Mouse (Mus musculus) B cell, adult 62 days (primary cell): ENCODE data around the gene Ovol3. TPM values are rescaled to one million over a fixed set of nuclear protein-coding genes. Genes with fewer than 3 reads are reported as not detected.

ENCODE experiments used
- total RNA-seq: library from RNA; stranded (reverse); gene quantifications from 4 replicates; pipeline ENCODE4 v1.2.4, GENCODE M21; 2023

Gene Ovol3
- not detected in 4 replicates for total RNA-seq

DNA sequence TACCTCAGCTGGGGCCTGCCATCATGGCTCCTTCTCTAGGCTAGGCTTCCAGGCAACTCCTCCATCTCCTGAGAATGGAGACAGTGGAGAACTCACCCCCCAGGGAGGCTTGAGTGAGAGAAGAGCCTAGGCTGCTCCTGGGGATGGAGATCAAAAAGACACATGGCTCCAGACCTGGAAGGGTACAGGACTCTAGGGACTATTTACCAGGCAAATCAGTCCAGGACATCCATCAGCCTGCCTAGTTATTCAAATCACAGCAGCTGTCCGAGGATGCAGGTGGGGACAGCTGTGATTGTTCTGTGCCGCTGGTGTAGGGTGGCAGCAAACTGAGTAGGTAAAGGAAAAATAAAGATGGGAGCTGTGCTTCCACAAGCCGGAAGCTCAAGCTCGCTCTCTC lies at the start of gene Ovol3:
Gene Ovol3 (minus strand): TSS at position 101 of the 400 bp plus-strand sequence.

DNA sequence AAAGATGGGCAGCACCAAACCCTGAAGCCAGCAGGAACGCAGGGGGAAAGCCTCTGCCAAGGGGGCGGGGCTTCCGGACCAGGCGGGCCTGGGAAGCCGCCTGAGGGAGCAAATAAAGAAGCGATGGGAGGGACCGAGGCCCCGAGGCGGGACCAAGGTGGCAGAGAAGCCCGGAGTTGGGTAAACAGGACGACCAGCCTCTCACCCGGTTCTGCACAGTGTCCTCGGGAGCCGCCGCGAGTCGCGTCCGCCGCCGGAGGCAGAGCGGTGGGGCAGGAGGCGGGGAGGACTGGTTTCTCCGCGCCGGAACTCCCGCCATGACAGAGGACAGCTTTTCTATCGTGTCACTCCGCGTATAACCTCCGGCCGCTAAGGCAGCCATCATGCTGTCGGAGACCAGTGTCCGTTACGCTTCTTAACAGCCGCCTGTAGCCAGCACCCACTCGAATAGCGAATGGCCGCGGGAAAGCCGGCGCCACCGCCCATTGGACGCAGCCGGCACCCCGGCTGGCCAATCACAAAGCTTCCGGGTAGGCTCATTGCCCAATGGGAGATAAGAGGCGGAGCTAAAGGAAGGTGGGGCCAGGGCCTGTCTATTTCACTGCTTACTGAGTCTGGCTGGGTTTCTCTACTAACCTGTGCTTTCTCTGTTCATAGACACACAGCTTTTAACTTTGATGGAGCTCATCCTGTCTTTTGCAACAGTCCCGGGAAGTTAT lies 44.6 kb upstream of the Ovol3 start, which contains the start of the genes Thap8 and Wdr62:
Gene Thap8 (plus strand): TSS at position 144 of the 719 bp plus-strand sequence.
Gene Wdr62 (minus strand): TSS at position 469 of the 719 bp plus-strand sequence.

DNA sequence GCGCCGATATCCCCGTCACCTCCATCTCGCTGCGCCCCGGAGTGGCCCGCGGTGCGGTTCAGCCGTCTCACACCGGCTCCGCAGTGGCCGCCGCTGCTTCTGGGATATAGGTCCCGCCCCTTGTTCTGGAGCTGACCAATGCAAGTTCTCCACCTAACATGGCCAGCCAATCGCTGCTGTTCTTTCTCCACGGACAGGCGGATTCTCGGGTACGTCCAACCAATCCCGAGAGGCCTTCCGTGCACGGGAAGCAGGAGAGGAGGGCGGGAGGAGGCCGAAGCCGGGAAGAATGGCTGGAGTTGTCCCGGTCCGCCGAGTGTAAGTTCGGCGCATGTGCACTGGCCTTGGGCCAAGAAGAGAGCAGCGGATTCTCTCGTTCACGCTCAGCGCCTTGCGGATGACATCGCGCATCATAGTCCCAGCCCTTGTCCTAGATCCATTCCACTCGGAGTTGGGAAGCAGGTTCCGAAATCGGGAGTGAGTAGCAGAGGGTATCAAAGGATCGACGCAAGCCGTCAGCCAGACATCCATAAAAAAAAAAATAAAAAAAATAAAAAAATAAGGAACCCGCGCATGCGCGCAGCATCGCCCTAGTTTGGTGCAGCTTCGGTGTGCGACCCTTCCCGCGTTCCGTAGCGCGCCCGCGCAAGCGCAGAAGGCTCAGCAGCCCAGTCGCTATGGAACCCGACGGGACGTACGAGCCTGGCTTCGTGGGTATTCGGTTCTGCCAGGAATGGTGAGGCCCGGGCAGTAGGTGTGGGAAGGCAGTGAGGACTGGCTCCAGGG lies 3.7 kb downstream of the Ovol3 start, which contains the start of the genes Polr2i and Tbcb:
Gene Polr2i (plus strand): TSS at position 280 of the 786 bp plus-strand sequence.
Gene Tbcb (minus strand): TSS at position 604 of the 786 bp plus-strand sequence.

DNA sequence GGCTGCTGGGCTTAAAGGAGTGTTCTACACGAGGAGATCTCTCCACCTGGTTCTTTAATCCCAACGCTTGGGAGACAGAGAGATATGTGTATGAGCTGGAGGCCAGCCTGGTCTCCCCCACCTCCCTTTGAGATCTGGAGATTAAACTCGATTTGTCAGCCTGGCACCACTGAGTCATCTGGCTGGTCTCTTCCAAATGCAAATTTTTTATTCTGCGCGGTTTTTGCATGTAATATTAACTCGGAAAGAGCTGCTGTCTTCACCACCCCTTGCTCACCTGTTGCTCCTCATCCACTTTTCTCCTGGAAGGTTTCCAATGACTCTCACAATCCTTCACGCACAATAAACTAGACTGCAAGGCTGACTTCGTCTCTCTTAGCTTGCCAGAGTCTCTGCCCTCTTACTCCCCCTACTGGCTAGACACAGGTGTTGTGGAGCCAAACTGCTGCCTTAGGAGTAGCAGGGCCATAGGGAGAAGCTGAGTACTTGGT lies 37.0 kb downstream of the Ovol3 start, which contains the start of gene Capns1:
Gene Capns1 (minus strand): TSS at position 331 of the 491 bp plus-strand sequence.

DNA sequence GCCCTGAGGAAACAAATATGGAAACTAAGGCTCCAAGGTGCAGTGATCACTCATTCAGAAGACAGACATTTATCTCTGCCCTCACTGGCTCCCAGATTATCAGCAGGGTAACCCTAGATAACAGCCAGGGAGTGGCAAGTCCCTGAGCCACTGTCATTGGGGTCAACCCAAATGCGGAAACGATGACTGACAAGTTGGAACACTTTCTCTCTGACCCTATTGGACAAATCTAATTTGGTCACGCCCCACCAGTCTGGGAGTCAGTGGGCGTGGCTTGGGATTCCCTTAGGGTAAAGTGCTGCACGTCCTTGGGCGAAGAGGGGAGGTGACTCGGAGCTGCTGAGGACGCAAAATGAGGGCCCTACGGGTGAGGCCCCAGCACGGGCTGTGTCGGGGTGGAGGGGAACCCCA lies 51.6 kb downstream of the Ovol3 start, which contains the start of gene Cox7a1:
Gene Cox7a1 (plus strand): TSS at position 266 of the 411 bp plus-strand sequence.

Other genes starting within 250 kb of the Ovol3 start
- gene Zfp14, start 184.3 kb downstream of the Ovol3 start, total RNA-seq, result 2.8 to 4.2 TPM (median 2.9 TPM) in 4 replicates
- gene Zfp82, start 162.8 kb downstream of the Ovol3 start, total RNA-seq, result 2.3 to 4.9 TPM (median 4.0 TPM) in 4 replicates
- gene Gm26920, start 145.3 kb downstream of the Ovol3 start, total RNA-seq, result 1.4 TPM in 1 of 4 replicates, not detected in the others
- gene Zfp566, start 145.2 kb downstream of the Ovol3 start, total RNA-seq, result 3.4 to 7.1 TPM (median 5.3 TPM) in 4 replicates
- gene Zfp260, start 140.9 kb downstream of the Ovol3 start, total RNA-seq, result 21.4 to 32.3 TPM (median 22.1 TPM) in 4 replicates
- gene Zfp382, start 113.8 kb downstream of the Ovol3 start, total RNA-seq, result 11.9 to 15.5 TPM (median 15.2 TPM) in 4 replicates
- 43.1 to 54.7 TPM (median 48.2 TPM) in 4 replicates for gene Zfp146, start 66.0 kb downstream of the Ovol3 start, total RNA-seq
- not detected in 4 replicates for gene Cox7a1, start 51.6 kb downstream of the Ovol3 start, total RNA-seq
- gene Capns1, start 36.9 kb downstream of the Ovol3 start, total RNA-seq, result 170 to 185 TPM (median 179 TPM) in 4 replicates
- 34.3 to 44.9 TPM (median 41.8 TPM) in 4 replicates for gene Polr2i, start 3.8 kb downstream of the Ovol3 start, total RNA-seq
- 30.0 to 41.9 TPM (median 35.3 TPM) in 4 replicates for gene Tbcb, start 3.5 kb downstream of the Ovol3 start, total RNA-seq
- 1.2 to 2.7 TPM (median 1.7 TPM) in 4 replicates for gene Thap8, start 44.4 kb upstream of the Ovol3 start, total RNA-seq
- 6.4 to 9.9 TPM (median 8.2 TPM) in 4 replicates for gene Wdr62, start 44.7 kb upstream of the Ovol3 start, total RNA-seq
- 1.2 TPM in 1 of 4 replicates, not detected in the others for gene Clip3, start 56.0 kb upstream of the Ovol3 start, total RNA-seq
- 67.8 to 84.6 TPM (median 78.6 TPM) in 4 replicates for gene Alkbh6, start 73.0 kb upstream of the Ovol3 start, total RNA-seq
- 3.5 to 6.6 TPM (median 5.7 TPM) in 4 replicates for gene Syne4, start 79.1 kb upstream of the Ovol3 start, total RNA-seq
- gene E130208F15Rik, start 86.0 kb upstream of the Ovol3 start, total RNA-seq, result 4.5 to 5.6 TPM (median 5.1 TPM) in 4 replicates
- 17.4 to 20.4 TPM (median 17.5 TPM) in 4 replicates for gene Sdhaf1, start 88.2 kb upstream of the Ovol3 start, total RNA-seq
- not detected in 4 replicates for gene Lrfn3, start 127.0 kb upstream of the Ovol3 start, total RNA-seq
- gene Tyrobp, start 178.0 kb upstream of the Ovol3 start, total RNA-seq, result 63.3 to 80.1 TPM (median 74.7 TPM) in 4 replicates
- 34.8 to 42.0 TPM (median 39.2 TPM) in 4 replicates for gene Hcst, start 184.1 kb upstream of the Ovol3 start, total RNA-seq
- 332 to 428 TPM (median 371 TPM) in 4 replicates for gene Nfkbid, start 186.0 kb upstream of the Ovol3 start, total RNA-seq
- gene Aplp1, start 209.8 kb upstream of the Ovol3 start, total RNA-seq, result 0.22 TPM in 1 of 4 replicates, not detected in the others
- not detected in 4 replicates for gene Kirrel2, start 222.0 kb upstream of the Ovol3 start, total RNA-seq
- not detected in 4 replicates for gene Nphs1, start 222.6 kb upstream of the Ovol3 start, total RNA-seq